Mouse (Mus musculus) kidney, embryonic 14.5 days (tissue): Measurements from ENCODE around the gene Nol3. TPM values are rescaled to one million over a fixed set of nuclear protein-coding genes. Genes with fewer than 3 reads are reported as not detected.
A peak's percentile ranks its signal among the peaks of the same experiment; 100 is the strongest.

ENCODE experiments used
- ATAC-seq: fragments of 200-750 bp; cut with Nextera tagmentation; 2 replicates; pipeline ENCODE4 v1.8.0; 2017; ENCODE audit warnings: moderate number of reproducible peaks, mild to moderate bottlenecking, moderate TSS enrichment, moderate library complexity; ENCODE audit not compliant: low FRiP score, low TSS enrichment
- H3K27ac ChIP-seq: fragments of 300-500 bp; sonication (generic); 2 replicates; pipeline ENCODE4 v1.5.1; 2014; ENCODE audit warnings: low read depth, mild to moderate bottlenecking, low read length, moderate library complexity, mixed read lengths
- H3K27me3 ChIP-seq: fragments of 300-500 bp; sonication (generic); 2 replicates; pipeline ENCODE4 v1.6.1; 2014; ENCODE audit warnings: mild to moderate bottlenecking, low read length; ENCODE audit not compliant: control insufficient read depth, insufficient read depth
- H3K36me3 ChIP-seq: fragments of 300-500 bp; sonication (generic); 2 replicates; pipeline ENCODE4 v1.6.1; 2014; ENCODE audit warnings: low read length, mixed read lengths; ENCODE audit not compliant: control insufficient read depth, insufficient read depth
- H3K4me1 ChIP-seq: fragments of 300-500 bp; sonication (generic); 2 replicates; pipeline ENCODE4 v1.6.1; 2014; ENCODE audit warnings: low read length, mixed read lengths; ENCODE audit not compliant: control insufficient read depth, insufficient read depth
- H3K4me2 ChIP-seq: fragments of 300-500 bp; sonication (generic); replicated peaks from 2 replicates; pipeline ENCODE4 v1.6.1; 2014; ENCODE audit warnings: low read depth, mild to moderate bottlenecking, low read length
- H3K4me3 ChIP-seq: fragments of 300-500 bp; sonication (generic); 2 replicates; pipeline ENCODE4 v1.5.1; 2014; ENCODE audit warnings: mild to moderate bottlenecking, low read length
- H3K9ac ChIP-seq: fragments of 300-500 bp; sonication (generic); 2 replicates; pipeline ENCODE4 v1.6.1; 2014; ENCODE audit warnings: low read depth, mild to moderate bottlenecking, low read length, moderate library complexity
- H3K9me3 ChIP-seq: fragments of 300-500 bp; sonication (generic); 2 replicates; pipeline ENCODE4 v1.6.1; 2016; ENCODE audit warnings: low read length; ENCODE audit not compliant: control insufficient read depth
- WGBS: fragments of 180-500 bp; shearing (Covaris S2); extraction: QIAGEN DNeasy Blood & Tissue Kit; methylation state at CpG from one replicate; pipeline ENCODE4 v1.1.7; 2014; 5-methylcytosine and 5-hydroxymethylcytosine counted together
- polyA plus RNA-seq: library from polyadenylated mRNA; unstranded; fragments of >200 nt; fragmentation: Nextera tagmentation; extraction: Ambion mirVana; gene quantifications from 2 replicates; pipeline ENCODE4 v1.2.1, GENCODE M21; 2014

The Nol3 gene
- polyA plus RNA-seq, 1 experiment from 2014 or later = 0.85 TPM

GRCm38 (mm10) chr8:105281821-105282220, 5.9 kb downstream of the Nol3 start:
- Histone ChIP-seq H3K27me3 (peaks cover 32% of the 10 kb centered on the region), H3K9ac (no peak overlapping the region), H3K36me3 (peaks cover 5% of the 10 kb centered on the region; the same call in 1 of the 2 replicates), H3K27ac (no peak overlapping the region), H3K4me2 (no peak overlapping the region), H3K9me3 (no peaks in the 10 kb centered on the region), H3K4me1 (0 out of 2 replicates have a peak, but pooled peaks cover 5% of the 10 kb centered on the region), H3K4me3 (no peak overlapping the region)
- WGBS = 89% methylated on average over 12 of the region's 12 CpGs
- ATAC-seq = no peak

GRCm38 (mm10) chr8:105282239-105282638, 6.3 kb downstream of the Nol3 start:
- no peak for ATAC-seq
- Histone ChIP-seq H3K9me3 (no peaks in the 10 kb centered on the region), H3K27me3 (peaks cover 28% of the 10 kb centered on the region), H3K27ac (no peak overlapping the region), H3K9ac (no peak overlapping the region), H3K36me3 (peaks cover 5% of the 10 kb centered on the region; the same call in 1 of the 2 replicates), H3K4me1 (0 out of 2 replicates have a peak, but pooled peaks cover 5% of the 10 kb centered on the region), H3K4me2 (no peak overlapping the region), H3K4me3 (no peak overlapping the region)
- 89% methylated on average over 4 of the region's 4 CpGs for WGBS

- Histone ChIP-seq H3K4me3 (no peak overlapping the region), H3K4me1 (peaks cover 7% of the 10 kb centered on the region; the same call in 1 of the 2 replicates), H3K27me3 (peaks cover 19% of the 10 kb centered on the region), H3K4me2 (no peak overlapping the region), H3K9ac (0 out of 2 replicates have a peak overlapping the region, but pooled peaks have one; percentile 4), H3K9me3 (no peaks in the 10 kb centered on the region), H3K27ac (no peak overlapping the region), H3K36me3 (peaks cover 5% of the 10 kb centered on the region; the same call in 1 of the 2 replicates)
- ATAC-seq = 0 out of 2 replicates have a peak, but pooled peaks have one; percentile 25
- 28% methylated on average over 23 of the region's 23 CpGs for WGBS
These were observed 7.1 kb downstream of the Nol3 start for GRCm38 (mm10) chr8:105283074-105283473.

GRCm38 (mm10) chr8:105285514-105285913, 9.6 kb downstream of the Nol3 start:
- H3K36me3 ChIP-seq = peaks cover 5% of the 10 kb centered on the region; the same call in 1 of the 2 replicates
- WGBS = 51% methylated on average over 12 of the region's 12 CpGs
- H3K9ac ChIP-seq = 0 out of 2 replicates have a peak overlapping the region, but pooled peaks have one; percentile 7
- peaks cover 6% of the 10 kb centered on the region; the same call in 1 of the 2 replicates for H3K27me3 ChIP-seq
- peaks cover 19% of the 10 kb centered on the region for H3K4me1 ChIP-seq
- ATAC-seq = no peak
- H3K9me3 ChIP-seq = no peaks in the 10 kb centered on the region
- no peak overlapping the region for H3K27ac ChIP-seq
- no peak overlapping the region for H3K4me3 ChIP-seq
- no peak overlapping the region for H3K4me2 ChIP-seq

- Histone ChIP-seq H3K9ac (no peak overlapping the region), H3K4me2 (no peak overlapping the region), H3K4me1 (peaks cover 22% of the 10 kb centered on the region), H3K27ac (no peak overlapping the region), H3K4me3 (no peak overlapping the region), H3K27me3 (peaks cover 9% of the 10 kb centered on the region; the same call in 1 of the 2 replicates), H3K36me3 (peaks cover under 1% of the 10 kb centered on the region; the same call in 1 of the 2 replicates), H3K9me3 (no peaks in the 10 kb centered on the region)
- ATAC-seq = no peak
- WGBS = 86% methylated on average over 4 of the region's 4 CpGs
These were observed 11.0 kb downstream of the Nol3 start for GRCm38 (mm10) chr8:105286907-105287306.

- WGBS = 89% methylated on average over 5 of the region's 5 CpGs
- Histone ChIP-seq H3K9me3 (no peaks in the 10 kb centered on the region), H3K27ac (no peak overlapping the region), H3K9ac (no peak overlapping the region), H3K4me3 (peak overlapping the region; percentile 56; the same call in 1 of the 2 replicates), H3K27me3 (peaks cover 9% of the 10 kb centered on the region; the same call in 1 of the 2 replicates), H3K36me3 (no peaks in the 10 kb centered on the region; the same call in 1 of the 2 replicates), H3K4me1 (peaks cover 22% of the 10 kb centered on the region), H3K4me2 (peak overlapping the region; percentile 87)
- ATAC-seq = no peak
These were observed 12.3 kb downstream of the Nol3 start for GRCm38 (mm10) chr8:105288231-105288630.

- H3K4me1 ChIP-seq = peaks cover 22% of the 10 kb centered on the region
- H3K9ac ChIP-seq = peak overlapping the region; percentile 60
- under 1% methylated on average over 53 of the region's 53 CpGs for WGBS
- no peaks in the 10 kb centered on the region for H3K9me3 ChIP-seq
- peaks cover 9% of the 10 kb centered on the region; the same call in 1 of the 2 replicates for H3K27me3 ChIP-seq
- peak overlapping the region; percentile 56 for H3K4me3 ChIP-seq
- no peaks in the 10 kb centered on the region; the same call in 1 of the 2 replicates for H3K36me3 ChIP-seq
- peak overlapping the region; percentile 76 for H3K27ac ChIP-seq
- ATAC-seq = peak; percentile 93
- H3K4me2 ChIP-seq = peak overlapping the region; percentile 87
These were observed 13.2 kb downstream of the Nol3 start for GRCm38 (mm10) chr8:105288958-105289732.

- peaks cover 9% of the 10 kb centered on the region; the same call in 1 of the 2 replicates for H3K27me3 ChIP-seq
- ATAC-seq = peak; percentile 30
- WGBS = 3% methylated on average over 43 of the region's 43 CpGs
These were observed 14.0 kb downstream of the Nol3 start, which contains the start of gene 4931428F04Rik for GRCm38 (mm10) chr8:105289805-105290460. 4931428F04Rik (minus strand) TSS chr8:105289864.

More at GRCm38 (mm10) chr8:105289805-105290460, 14.0 kb downstream of the Nol3 start, which contains the start of gene 4931428F04Rik:
- Histone ChIP-seq H3K4me3 (peak within 1 kb of the TSS; percentile 56), H3K4me1 (peaks cover 22% of the 10 kb centered on the region), H3K27ac (peak within 1 kb of the TSS; percentile 76), H3K4me2 (peak within 1 kb of the TSS; percentile 87), H3K9me3 (no peaks in the 10 kb centered on the region), H3K36me3 (no peaks in the 10 kb centered on the region; the same call in 1 of the 2 replicates), H3K9ac (peak within 1 kb of the TSS; percentile 60)
